Mouse (Mus musculus): ENCODE data around the gene Rbm17. TPM values are rescaled to one million over a fixed set of nuclear protein-coding genes. Genes with fewer than 3 reads are reported as not detected.

Rbm17 gene
- total and polyA plus RNA-seq, 3 experiments: 223 to 318 TPM; not detected in 1

DNA sequence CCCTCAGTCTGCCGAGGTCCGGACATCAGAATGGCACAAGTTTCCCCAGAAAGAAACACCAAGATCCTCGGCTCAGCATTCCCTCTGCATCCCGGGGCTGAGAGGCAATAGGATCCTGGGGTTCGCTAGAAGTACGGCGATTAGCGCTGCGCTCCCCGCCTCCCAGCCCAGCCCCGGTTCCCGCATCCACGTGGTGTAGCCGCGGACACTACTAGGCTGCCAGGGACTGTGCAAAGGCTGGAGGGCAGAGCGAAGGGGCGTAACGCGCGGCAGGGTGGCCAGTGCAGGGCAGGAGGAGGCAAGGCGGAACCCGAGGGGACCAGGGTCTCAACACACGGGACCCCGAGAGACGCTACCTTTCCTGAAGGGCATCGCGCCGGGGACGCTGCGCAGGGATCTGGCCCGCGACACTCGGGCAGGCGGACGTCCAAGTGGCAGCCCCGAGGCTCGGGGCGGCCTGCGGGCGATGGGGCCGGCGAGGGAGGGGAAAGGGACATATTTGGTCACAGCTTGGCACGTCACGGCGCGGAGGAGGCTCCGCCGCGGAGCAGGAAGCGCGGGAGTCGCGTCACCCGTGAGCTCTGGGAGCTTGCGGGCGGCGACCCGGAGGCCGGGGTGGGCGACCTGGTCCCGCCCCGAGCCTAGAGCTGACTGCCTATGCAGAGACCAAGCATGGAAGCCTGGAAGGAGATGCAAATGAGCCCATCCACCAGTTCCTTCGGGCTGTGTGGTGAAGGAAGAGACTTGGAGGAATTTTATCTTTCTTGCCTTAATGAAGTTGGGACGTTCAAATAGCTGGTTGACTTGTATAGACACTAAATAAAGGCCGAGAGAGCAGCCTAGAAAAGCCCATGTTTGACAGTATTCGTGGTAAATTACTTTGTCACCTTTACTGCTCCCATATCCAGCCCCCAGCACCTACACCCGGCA, 50.2 kb downstream of the Rbm17 start, which contains the start of gene Pfkfb3 (continued):
- TF ChIP-seq SMC3 (IDR thresholded peaks at IDR 0.05; ENCODE audit: low read depth, low read length): peak; percentile 7; the same call in 1 of the 2 replicates
- peak; percentile 85; the same call in 1 of the 2 replicates for TF ChIP-seq CHD1 (IDR thresholded peaks at IDR 0.05; ENCODE audit: low read depth, low read length)
- no peak for TF ChIP-seq POLR2AphosphoS2 (IDR thresholded peaks at IDR 0.05; ENCODE audit: low read length)
- peak; percentile 43; the same call in 1 of the 2 replicates for TF ChIP-seq NELFE (IDR thresholded peaks at IDR 0.05; ENCODE audit: low read depth, low read length)
- TF ChIP-seq NRF1 (IDR thresholded peaks at IDR 0.05; ENCODE audit: insufficient read depth, low read depth, low read length, poor library complexity, severe bottlenecking): peak; percentile 23; the same call in 1 of the 2 replicates

DNA sequence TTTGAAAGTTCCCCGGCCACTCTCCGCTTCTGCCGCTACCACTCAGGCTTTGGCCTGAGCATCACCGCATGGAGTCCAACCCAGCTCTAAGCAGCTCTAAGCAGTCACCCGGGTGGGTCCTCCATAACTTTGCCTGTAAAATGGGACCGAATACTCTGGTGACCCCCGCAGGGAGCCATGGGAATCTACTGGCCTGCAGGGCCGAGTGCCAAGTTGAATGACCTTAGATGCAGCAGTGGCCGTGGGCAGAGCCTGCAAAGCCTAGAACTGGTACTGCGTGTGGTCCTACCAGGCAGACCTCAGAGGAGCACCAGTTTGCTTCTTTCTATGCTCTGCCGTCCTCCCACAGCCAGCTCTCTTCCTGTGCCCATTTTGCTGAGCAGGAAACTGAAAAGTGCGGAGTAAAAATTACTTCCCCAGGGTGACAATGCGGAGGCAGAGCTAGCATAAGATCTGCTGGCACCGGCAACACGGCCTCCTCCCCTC, 50.9 kb downstream of the Rbm17 start:
- Histone ChIP-seq H3K36me3 (ENCODE audit: control insufficient read depth in 1 of 2, insufficient read depth in 2 of 2, low read length in 2 of 2) (0 out of 4 replicates have a peak, but pooled peaks cover 0 to 2% of the 10 kb centered on the region in 2 experiments), H3K79me2 (ENCODE audit: control insufficient read depth, insufficient read depth, low read length, poor library complexity) (peaks cover 9% of the 10 kb centered on the region; the same call in 1 of the 2 replicates), H3K4me1 (ENCODE audit: control insufficient read depth in 1 of 2, insufficient read depth in 2 of 2, low read length in 2 of 2) (peaks cover 0 to 4% of the 10 kb centered on the region in 2 experiments; a peak in 3 of 4 replicates), H3K27me3 (ENCODE audit: control insufficient read depth in 1 of 2, insufficient read depth in 2 of 2, low read length in 2 of 2) (no peaks in the 10 kb centered on the region), H3K9ac (ENCODE audit: control insufficient read depth, low read depth, low read length, poor library complexity, severe bottlenecking) (peak overlapping the region; percentile 63), H3K9me3 (replicated peaks; ENCODE audit: insufficient read depth, low read length) (no peaks in the 10 kb centered on the region), H3K4me3 (ENCODE audit: control insufficient read depth in 1 of 2, insufficient read depth in 1 of 2, low read depth in 2 of 2, low read length in 2 of 2) (peak overlapping the region; percentile 62 to 91), H3K27ac (ENCODE audit: control insufficient read depth, low read depth, low read length) (peak overlapping the region; percentile 7)
- TF ChIP-seq USF1 (IDR thresholded peaks at IDR 0.05; ENCODE audit: low read depth, low read length) (no peak), MAFK (IDR thresholded peaks at IDR 0.05; ENCODE audit: borderline replicate concordance, low read depth, low read length) (no peak), SIN3A (IDR thresholded peaks at IDR 0.05; ENCODE audit: low read length) (no peak; the same call in 1 of the 2 replicates), CTCF (IDR thresholded peaks at IDR 0.05 in 2 of 3, conservative IDR thresholded peaks at IDR 0.05 in 1 of 3; ENCODE audit: control insufficient read depth in 1 of 3, insufficient read depth in 1 of 3, low read depth in 2 of 3, low read length in 3 of 3, poor library complexity in 1 of 3, severe bottlenecking in 1 of 3) (no peak), MAX (IDR thresholded peaks at IDR 0.05; ENCODE audit: low read length) (no peak), CHD2 (IDR thresholded peaks at IDR 0.05; ENCODE audit: low read length) (no peak), POLR2AphosphoS5 (IDR thresholded peaks at IDR 0.05; ENCODE audit: borderline replicate concordance, low read depth, low read length) (no peak), GABPA (IDR thresholded peaks at IDR 0.05; ENCODE audit: low read depth, low read length) (no peak), MAZ (IDR thresholded peaks at IDR 0.05; ENCODE audit: low read depth, low read length) (no peak), EP300 (IDR thresholded peaks at IDR 0.05; ENCODE audit: low read depth in 1 of 2, low read length in 2 of 2) (no peak), ZKSCAN1 (IDR thresholded peaks at IDR 0.05; ENCODE audit: low read depth, low read length) (no peak), HCFC1 (IDR thresholded peaks at IDR 0.05; ENCODE audit: low read depth, low read length) (no peak), NELFE (IDR thresholded peaks at IDR 0.05; ENCODE audit: low read depth, low read length) (no peak), RAD21 (IDR thresholded peaks at IDR 0.05; ENCODE audit: low read depth, low read length) (no peak), TBP (IDR thresholded peaks at IDR 0.05; ENCODE audit: low read depth, low read length) (no peak; the same call in 1 of the 2 replicates), NRF1 (IDR thresholded peaks at IDR 0.05; ENCODE audit: insufficient read depth, low read depth, low read length, poor library complexity, severe bottlenecking) (no peak), TAL1 (IDR thresholded peaks at IDR 0.05; ENCODE audit: low read length) (no peak)
- DNase-seq (ENCODE audit: low read depth, low spot score): peak; percentile 72

All from MEL (cell line).